Mouse (Mus musculus) Patski (cell line): ENCODE measurements around the gene Jmjd1c. TPM values are rescaled to one million over a fixed set of nuclear protein-coding genes. Genes with fewer than 3 reads are reported as not detected.

Experiments used
- ATAC-seq: fragments of 100-300 bp; one replicate; pipeline ENCODE4 v1.8.0; 2021
- CTCF ChIA-PET: fragments of 350-600 bp; sonication (Branson Sonifier 250); formaldehyde crosslinking; loops from one replicate; lab custom pipeline; 2022; ENCODE audit warnings: inconsistent platforms; lab: Charles Lee
- POLR2A ChIA-PET: fragments of 350-600 bp; sonication (Branson Sonifier 250); formaldehyde crosslinking; loops from one replicate; lab custom pipeline; 2022; ENCODE audit warnings: antibody characterized with exemption, inconsistent platforms; lab: Charles Lee
- DNase-seq: peaks from one replicate; pipeline ENCODE4 v3.0.0-alpha.2; 2011; ENCODE audit warnings: low read depth, low spot score
- H3K27me3 ChIP-seq: fragments of 371-371 bp; one replicate; pipeline ENCODE4 v1.5.1; 2021
- CTCF ChIP-seq: fragments of 100-300 bp; IDR thresholded peaks from one replicate; pipeline ENCODE4 v1.5.1; 2021
- in situ Hi-C: fragments of 300-500 bp; cut with MboI; formaldehyde crosslinking; loops from 3 replicates; pipeline ENCODE4 v1.11.1; 2018; ENCODE audit warnings: low pct_unique_long_range_greater_than_20kb, mixed read lengths
- polyA plus RNA-seq: library from polyadenylated mRNA; unstranded; gene quantifications from one replicate; pipeline ENCODE4 v1.2.3, GENCODE M21; 2021

Gene Jmjd1c
- polyA plus RNA-seq, 1 experiment from 2014 or later: 26.1 TPM

DNA sequence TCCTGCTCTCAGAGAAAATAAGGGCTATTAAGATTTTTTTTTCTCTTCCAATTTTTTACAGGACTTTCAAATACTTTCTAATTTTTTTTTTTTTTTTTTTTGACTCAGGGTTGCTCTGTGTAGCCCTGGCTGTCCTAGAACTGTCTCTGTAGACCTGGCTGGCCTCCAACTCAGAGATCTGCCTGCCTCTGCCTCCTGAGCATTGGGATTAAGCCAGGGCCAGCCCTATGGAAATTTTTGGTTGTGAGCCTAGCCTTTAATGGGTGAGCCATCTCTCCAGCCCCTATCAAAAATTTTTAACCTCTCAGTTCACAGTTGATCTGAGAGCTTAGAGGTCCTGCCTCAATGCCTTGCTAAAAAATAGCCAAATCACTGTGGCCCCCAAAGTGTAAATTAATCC is 38.7 kb upstream of the Jmjd1c start:
- in situ Hi-C loops: no loop called here

DNA sequence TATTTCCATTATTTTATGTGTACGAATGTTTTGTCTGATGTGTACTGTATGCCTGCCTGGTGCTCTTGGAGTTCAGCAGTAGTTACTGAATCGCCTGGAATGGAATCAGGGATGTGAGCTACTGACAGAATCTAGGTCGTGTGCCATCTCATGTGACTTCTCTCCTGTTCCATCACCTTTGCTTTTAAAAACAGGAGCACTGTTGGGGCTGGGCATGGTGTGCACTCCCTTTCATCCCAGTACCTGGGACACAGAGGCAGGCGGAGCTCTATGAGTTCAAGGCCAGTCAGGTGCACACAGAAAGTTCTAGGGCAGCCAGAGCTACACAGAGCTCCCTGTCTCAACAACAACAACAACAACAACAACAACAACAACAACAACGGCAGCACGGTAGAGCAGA is 38.2 kb upstream of the Jmjd1c start:
- POLR2A ChIA-PET: no interaction called here
- in situ Hi-C loops: no loop called here

More for the DNA sequence above, 38.7 kb upstream of the Jmjd1c start:
- ChIA-PET CTCF (no interaction called here), POLR2A (no interaction called here)
- ATAC-seq (no peak), DNase-seq (no peak)
- no peaks in the 10 kb centered on the region for H3K27me3 ChIP-seq
- TF ChIP-seq CTCF: no peak

DNA sequence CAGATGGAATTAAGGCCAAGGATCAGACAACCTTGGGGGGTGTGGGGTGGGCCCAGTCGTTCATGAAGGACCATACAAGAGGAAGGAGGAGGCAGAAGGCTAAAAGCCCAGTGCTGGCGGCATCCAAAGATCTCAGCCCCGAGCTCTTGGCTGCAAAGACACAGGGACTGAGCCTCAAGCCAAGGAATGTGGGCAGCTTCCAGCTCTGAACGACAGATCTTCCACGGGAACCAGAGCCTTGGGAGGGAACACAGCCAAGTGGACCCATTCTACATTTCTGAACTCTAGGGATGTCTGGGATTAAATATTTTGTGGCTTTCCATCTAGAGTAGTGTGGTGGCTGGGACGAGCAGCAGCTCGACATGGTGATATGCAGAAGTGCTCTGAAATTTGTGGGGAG is 37.6 kb upstream of the Jmjd1c start:
- TF ChIP-seq CTCF: no peak
- CTCF ChIA-PET: no interaction called here
- in situ Hi-C loops: no loop called here
- POLR2A ChIA-PET: no interaction called here
- no peak for ATAC-seq
- DNase-seq: no peak
- H3K27me3 ChIP-seq: no peaks in the 10 kb centered on the region

More for the DNA sequence above, 38.2 kb upstream of the Jmjd1c start:
- DNase-seq: no peak
- no peak for TF ChIP-seq CTCF
- no peak for ATAC-seq
- no peaks in the 10 kb centered on the region for H3K27me3 ChIP-seq
- CTCF ChIA-PET: no interaction called here

DNA sequence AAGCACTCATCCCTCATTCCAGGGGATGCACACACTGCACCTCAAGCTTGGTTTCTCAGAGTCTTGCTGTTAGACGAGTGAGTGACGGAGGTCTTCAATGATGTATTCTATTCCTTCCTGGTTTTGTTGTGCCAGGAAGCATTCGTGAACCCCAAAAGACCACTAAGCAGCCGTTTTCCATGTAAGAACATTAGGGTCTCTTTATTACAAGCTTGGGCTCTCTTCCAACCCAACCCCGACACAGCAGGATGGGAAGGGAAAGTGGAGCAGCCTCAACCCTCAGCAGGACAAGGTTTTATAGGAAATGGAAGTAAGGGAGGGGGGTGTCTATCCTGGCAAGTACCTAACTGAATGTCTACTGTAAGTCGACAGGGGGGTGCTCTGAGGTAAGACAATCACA is 37.2 kb upstream of the Jmjd1c start:
- ATAC-seq: no peak

DNA sequence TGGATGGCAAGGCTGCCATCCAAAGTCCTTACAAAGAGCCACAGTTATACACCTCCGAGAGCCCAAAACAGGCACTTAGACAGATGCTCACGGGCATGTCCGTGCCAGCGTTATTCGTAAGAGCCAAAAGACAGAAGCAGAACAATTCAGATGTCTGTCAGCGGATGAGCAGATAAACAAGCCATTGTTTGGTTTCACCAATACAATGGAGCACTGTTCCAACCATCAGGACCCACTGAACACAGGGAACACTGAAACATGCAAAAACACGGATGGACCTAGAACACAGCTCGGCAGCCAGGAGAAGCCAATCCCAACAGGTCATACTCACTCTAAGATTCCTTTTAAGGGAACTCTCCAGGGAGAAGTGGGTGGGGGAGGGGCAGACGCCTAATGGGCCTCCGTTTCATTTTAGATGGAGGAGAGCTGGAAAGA is 34.5 kb upstream of the Jmjd1c start:
- TF ChIP-seq CTCF: no peak
- no peak for ATAC-seq
- DNase-seq: no peak
- no peaks in the 10 kb centered on the region for H3K27me3 ChIP-seq
- CTCF ChIA-PET: no interaction called here
- in situ Hi-C loops: no loop called here
- POLR2A ChIA-PET: no interaction called here

More for the DNA sequence above, 37.2 kb upstream of the Jmjd1c start:
- ChIA-PET CTCF (no interaction called here), POLR2A (no interaction called here)
- no peaks in the 10 kb centered on the region for H3K27me3 ChIP-seq
- no peak for DNase-seq
- no peak for TF ChIP-seq CTCF
- in situ Hi-C loops: no loop called here

DNA sequence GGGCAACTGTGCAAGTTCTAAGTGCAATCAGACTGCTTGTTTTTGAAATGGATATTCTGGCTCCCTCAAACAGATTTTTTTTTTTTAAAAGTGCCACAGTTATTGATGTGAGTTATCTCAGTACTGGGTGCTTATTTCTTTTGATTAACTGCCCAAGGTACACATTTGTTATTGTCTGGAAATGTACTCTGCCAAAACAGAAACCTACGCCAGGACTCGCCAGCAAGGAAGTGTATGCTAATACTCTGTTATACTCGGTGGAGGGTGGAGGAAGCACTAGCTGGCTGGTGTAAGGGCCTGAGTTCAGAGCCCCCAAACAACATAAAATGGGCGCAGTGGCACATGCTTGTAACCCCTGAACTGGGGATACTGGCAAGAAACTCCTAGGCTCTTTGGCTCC is 34.1 kb upstream of the Jmjd1c start:
- ChIA-PET POLR2A (no interaction called here), CTCF (no interaction called here)
- in situ Hi-C loops: no loop called here
- H3K27me3 ChIP-seq: no peaks in the 10 kb centered on the region
- DNase-seq: no peak
- ATAC-seq: no peak
- no peak for TF ChIP-seq CTCF

DNA sequence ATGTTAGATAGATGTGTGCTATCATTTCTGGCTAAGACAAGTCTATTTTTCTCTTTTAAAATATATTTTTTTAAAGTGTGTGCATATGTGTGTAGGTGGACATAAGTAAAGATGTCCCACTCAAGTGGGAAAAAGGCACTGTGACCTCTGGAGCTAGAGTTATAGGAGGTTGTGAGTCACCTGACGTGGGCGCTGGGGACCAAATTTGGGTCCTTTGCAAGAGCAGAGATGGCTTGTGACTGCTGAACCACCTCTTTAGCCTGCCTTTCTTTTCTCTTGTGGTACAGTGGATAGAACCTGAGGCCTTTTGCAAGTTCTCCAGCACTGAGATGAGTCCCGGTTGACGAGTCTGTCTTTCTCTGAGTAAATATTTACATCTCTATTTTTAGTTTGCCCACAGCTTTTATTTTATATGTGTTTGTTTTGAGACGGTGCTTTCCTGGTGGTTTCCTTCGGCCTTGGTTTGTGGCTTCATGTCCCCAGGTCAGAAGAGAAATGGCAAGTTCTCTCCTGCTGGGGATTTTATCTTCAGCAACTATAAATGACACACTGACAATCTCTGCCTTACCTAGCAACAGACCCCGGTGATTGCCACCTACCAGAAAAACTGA is 30.5 kb upstream of the Jmjd1c start:
- TF ChIP-seq CTCF: no peak
- H3K27me3 ChIP-seq: no peaks in the 10 kb centered on the region
- no peak for ATAC-seq
- CTCF ChIA-PET: no interaction called here
- no peak for DNase-seq
- POLR2A ChIA-PET: no interaction called here
- in situ Hi-C loops: no loop called here

DNA sequence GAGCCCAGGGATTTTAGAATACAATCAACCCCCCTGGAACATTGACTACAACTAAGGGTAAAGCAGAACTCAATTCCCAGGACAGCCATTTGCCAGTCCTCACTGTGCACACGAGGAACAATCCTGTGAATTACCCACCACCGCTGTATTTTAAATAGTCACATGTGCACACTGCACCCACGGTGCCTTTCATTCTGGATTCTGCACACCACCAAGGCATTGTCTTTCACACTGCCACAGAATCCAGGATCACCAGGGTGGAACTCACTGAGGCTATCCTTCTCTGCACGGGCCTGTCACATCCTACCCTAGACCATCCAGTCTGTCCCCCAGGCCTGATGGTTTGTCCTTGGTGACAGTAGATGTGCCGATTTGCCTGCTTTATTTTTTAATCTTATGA is 30.0 kb upstream of the Jmjd1c start:
- ATAC-seq: no peak
- TF ChIP-seq CTCF: no peak
- DNase-seq: no peak
- ChIA-PET CTCF (no interaction called here), POLR2A (no interaction called here)
- H3K27me3 ChIP-seq: no peaks in the 10 kb centered on the region
- in situ Hi-C loops: no loop called here

DNA sequence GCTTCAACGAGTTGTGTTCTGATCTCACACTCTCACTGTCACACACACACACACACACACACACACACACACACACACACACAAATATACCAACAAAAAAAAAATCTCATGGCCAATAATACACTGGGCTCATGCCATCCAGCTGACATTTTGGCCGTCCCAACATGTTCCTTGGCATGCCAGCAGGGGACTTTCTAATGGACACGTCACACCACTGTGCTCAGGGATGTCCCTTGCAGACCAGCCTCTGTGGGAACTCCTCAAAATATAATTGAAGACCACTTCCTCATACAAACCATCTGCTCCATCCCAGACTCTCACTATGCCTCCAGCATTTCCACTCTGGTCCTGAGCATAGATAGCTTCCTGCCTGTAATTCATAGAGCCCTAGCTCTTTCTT is 29.5 kb upstream of the Jmjd1c start:
- no peak for DNase-seq

DNA sequence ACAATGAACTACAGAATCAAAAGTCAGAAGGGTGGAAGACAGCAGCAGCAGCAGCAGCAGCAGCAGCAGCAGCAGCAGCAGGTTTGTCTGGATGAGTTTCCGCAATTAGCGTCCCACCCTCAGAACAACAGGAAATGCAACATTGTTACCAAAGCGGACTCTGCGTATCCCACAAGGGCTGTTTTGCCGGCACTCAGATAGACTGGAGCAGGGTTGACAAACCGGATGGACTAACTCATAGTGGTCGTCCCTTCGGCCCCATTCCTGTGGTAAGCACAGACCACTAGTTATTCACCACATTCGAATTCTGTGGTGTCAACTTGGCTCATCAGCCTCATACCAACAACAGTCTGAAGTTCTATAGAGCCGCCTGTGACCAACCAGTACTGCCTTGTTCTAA is 26.9 kb upstream of the Jmjd1c start:
- in situ Hi-C loops: no loop called here
- no peaks in the 10 kb centered on the region for H3K27me3 ChIP-seq
- CTCF ChIA-PET: no interaction called here
- POLR2A ChIA-PET: no interaction called here
- ATAC-seq: no peak
- DNase-seq: no peak
- no peak for TF ChIP-seq CTCF

More for the DNA sequence above, 29.5 kb upstream of the Jmjd1c start:
- no peak for ATAC-seq
- POLR2A ChIA-PET: no interaction called here
- in situ Hi-C loops: no loop called here
- CTCF ChIA-PET: no interaction called here
- TF ChIP-seq CTCF: no peak
- no peaks in the 10 kb centered on the region for H3K27me3 ChIP-seq

DNA sequence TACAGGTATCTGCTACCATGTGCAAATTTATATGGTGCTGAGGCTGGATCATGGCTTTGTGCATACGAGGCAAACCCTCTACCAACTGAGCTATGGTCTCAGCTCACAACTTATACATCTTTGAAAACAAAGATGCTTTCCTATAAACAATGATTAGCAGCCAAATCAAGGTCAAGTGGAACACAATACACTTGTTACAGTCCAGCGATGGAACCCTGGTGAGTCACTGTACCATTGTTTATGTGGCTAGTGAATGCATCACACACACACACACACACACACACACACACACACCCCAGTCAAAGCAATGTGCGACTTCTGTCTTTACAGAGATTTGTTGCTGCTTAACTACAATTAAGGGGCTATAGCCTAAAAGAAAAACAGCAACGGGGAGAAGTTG is 24.5 kb upstream of the Jmjd1c start:
- no peak for DNase-seq
- CTCF ChIA-PET: interaction anchor here (0.8 to 1.5 kb wide), 4 partner anchors 12 to 18 kb away, joined by 3 to 4 read pairs (median 3); no protein-coding TSS in a partner anchor
- no peak for TF ChIP-seq CTCF
- POLR2A ChIA-PET: interaction anchor here (0.7 to 1.4 kb wide), 2 partner anchors 11 to 158 kb away, joined by 3 to 6 read pairs; no protein-coding TSS in a partner anchor
- no peaks in the 10 kb centered on the region for H3K27me3 ChIP-seq
- no peak for ATAC-seq
- in situ Hi-C loops: no loop called here

DNA sequence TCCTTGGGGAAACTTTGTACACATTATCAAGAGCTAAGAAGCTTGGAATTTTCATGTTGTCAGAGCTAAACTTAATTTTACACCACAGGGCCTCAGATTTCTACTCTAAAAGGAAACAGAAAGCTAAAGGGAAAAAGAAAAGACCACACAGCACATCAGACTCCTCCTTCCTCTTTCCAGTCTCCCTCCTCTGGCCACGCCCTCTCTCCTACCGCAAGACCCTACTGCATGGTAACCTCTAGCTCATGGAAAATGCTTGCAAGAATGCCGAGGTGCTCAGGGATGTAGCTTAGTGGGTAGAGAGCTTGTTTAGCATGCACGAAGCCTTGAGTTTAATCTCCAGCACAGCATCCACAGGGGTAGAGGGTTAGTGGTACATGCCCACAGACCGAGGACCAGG is 24.0 kb upstream of the Jmjd1c start:
- CTCF ChIA-PET: interaction anchor here (1.0 to 1.5 kb wide), 3 partner anchors 12 to 17 kb away, joined by 3 to 4 read pairs (median 3); no protein-coding TSS in a partner anchor
- ATAC-seq (no peak), DNase-seq (no peak)
- no peaks in the 10 kb centered on the region for H3K27me3 ChIP-seq
- POLR2A ChIA-PET: interaction anchor here (1.4 kb wide), 1 partner anchor 10 kb away, joined by 3 read pairs; no protein-coding TSS in a partner anchor
- no peak for TF ChIP-seq CTCF
- in situ Hi-C loops: no loop called here
